Mouse (Mus musculus) adrenal gland, adult 18-20 months (tissue): ENCODE data around the gene Mtx3. TPM values are rescaled to one million over a fixed set of nuclear protein-coding genes. Genes with fewer than 3 reads are reported as not detected.

ENCODE experiments used
- DNase-seq, 2 experiments: peaks; one replicate each; pipeline ENCODE4 v3.0.0; 2021 to 2022; ENCODE audit warnings: low spot score in 2 of 2
- total RNA-seq, 2 experiments: library from RNA; stranded (reverse); gene quantifications; 1 replicate in 1 of 2; 2 replicates in 1 of 2; pipeline ENCODE4 v1.2.3; 2021

Gene Mtx3
- total RNA-seq, 2 experiments from 2014 or later = 18.1 to 24.1 TPM

DNA sequence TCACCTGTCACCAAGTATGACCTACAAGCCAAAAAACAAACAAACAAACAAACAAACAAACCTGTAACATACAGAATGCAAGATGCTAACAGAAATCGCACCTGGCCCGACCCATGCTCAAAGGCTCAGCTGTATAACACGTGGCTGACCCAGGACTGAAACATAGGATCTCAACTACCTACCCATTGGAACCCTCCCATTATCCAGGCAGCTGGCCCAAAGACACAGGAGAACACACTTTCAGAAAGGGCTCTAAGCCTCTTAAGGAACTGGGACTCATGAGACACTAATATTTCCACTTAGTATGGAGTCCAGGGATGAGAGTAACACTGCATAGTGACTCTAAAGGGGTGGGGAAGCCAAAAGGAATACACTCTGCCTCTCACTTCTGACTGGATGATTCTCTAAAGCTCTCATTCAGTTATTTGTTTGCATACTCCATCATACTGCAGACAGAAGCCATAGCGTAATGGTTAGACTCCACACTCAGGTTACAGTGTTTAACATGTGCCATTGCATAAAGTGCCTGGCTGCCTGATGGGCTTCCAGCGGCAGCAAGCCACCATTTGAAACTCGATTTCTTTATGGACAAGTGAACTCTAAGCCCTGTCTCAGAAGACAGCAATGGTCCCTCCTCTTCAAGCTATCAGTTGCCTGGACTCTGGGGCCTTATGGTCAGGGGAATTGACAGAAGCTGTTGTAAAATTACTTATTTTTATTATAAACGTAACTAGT is 38.6 kb downstream of the Mtx3 start:
- DNase-seq = no peak

DNA sequence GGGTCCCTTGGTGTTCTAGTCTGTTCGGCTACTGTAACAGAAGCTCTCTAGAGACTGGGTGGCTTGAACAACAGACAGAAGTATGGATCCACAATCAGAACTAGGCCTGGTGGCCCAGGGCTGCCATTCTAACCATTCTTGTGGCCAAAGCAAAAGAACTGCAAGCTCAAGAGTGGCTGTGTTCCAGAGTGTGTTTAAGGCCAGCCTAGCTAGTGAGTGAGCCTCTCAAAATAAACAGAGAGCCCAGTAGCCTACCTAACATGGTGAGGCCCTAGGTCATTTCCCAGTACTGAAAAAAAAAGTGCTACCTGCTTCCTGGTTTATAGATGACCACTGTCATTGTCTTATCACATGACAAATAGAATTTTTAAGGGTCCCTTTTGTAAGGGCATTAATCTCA is 39.6 kb downstream of the Mtx3 start:
- no peak for DNase-seq

DNA sequence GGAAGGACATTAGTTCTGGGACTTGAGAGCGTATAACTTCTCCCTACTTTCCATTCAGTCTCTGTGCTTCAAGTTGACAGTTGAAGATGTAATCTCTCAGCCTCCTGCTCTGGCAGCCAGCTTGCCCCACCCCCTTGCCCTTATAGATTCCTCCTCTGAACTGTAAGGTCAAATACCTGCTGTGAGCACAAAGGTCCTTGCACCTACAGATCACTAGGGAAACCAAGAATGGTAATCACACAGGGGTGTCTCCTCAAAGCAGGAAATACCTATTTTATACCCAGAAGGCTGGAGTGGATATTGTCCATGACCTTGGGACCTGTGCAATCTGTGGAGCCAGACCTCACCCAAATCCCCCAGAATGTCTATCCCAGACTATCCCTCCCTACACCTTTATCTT is 40.4 kb downstream of the Mtx3 start:
- no peak for DNase-seq

DNA sequence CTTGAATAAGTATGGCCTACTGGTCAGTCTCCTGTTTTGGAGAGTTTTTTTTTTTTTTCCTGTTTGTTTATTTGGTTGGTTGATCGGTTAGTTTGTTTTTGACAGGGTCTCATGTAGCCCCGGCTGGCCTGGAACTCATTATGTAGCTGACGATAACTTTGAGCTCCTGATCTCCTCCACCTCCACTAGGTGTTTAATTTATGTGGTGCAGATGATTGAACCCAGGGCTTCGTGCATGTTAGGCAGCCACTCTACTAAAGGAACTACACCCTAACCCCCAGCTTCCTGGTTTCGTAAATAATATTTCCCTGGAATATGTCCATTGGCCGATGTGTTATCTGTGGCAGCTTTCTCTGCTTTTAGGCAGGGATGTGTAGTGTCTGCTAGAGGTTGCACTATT is 54.5 kb downstream of the Mtx3 start:
- DNase-seq = no peak

- DNase-seq = no peak
Observed at GRCm38 (mm10) chr13:92903291-92903690, 58.7 kb downstream of the Mtx3 start.

GRCm38 (mm10) chr13:92905944-92906343 is 61.4 kb downstream of the Mtx3 start:
- DNase-seq = no peak

GRCm38 (mm10) chr13:92907366-92907765 is 62.8 kb downstream of the Mtx3 start:
- DNase-seq = no peak

Other genes starting within 250 kb of the Mtx3 start
- gene Serinc5, start 233.7 kb upstream of the Mtx3 start, total RNA-seq = 10 to 100 TPM; 42.0 to 63.8 TPM
- 1 to 10 TPM; 2.2 to 7.7 TPM for gene Thbs4, start 49.9 kb upstream of the Mtx3 start, total RNA-seq